Mouse (Mus musculus): ENCODE measurements around the gene Hydin. TPM values are rescaled to one million over a fixed set of nuclear protein-coding genes. Genes with fewer than 3 reads are reported as not detected.

Hydin gene
- 0.06 and 0.14 TPM in 2 replicates for polyA plus RNA-seq (2016; fragmentation: Nextera tagmentation; extraction: Ambion mirVana)

DNA sequence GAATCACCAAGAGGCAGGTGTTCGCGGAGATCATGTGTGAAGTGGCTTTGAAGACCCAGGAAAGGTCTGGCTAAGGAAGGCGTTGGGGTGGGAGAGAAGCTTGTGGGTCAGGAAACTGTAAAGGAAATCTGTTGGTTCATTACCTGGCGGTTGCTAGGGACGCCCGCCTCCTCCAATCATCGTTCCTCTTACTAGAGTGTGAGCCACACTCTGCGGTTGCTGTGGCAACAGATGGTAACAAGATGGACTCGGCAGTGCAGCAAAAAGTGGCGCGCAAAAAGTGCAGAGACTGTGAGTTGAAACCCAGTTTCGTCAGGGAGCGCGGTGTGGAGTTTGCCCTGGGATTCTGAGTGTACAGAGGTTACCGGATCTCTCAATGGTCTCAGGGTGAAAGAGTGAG lies at the start of gene Hydin:
Gene Hydin, plus strand, starts transcription at position 237 of the 400 bp plus-strand sequence.
- WGBS, result under 1% methylated on average over 15 of the region's 15 CpGs
- H3K27ac ChIP-seq, result no peak within 1 kb of the TSS
- H3K9me3 ChIP-seq, result no peaks in the 10 kb centered on the region
- H3K4me3 ChIP-seq, result peak within 1 kb of the TSS; percentile 57
- H3K4me1 ChIP-seq, result peaks cover 14% of the 10 kb centered on the region
- no peaks in the 10 kb centered on the region for H3K27me3 ChIP-seq (ENCODE audit: insufficient read depth, poor library complexity, severe bottlenecking)
- DNase-seq (ENCODE audit: low spot score), result peak; percentile 84
- no peaks in the 10 kb centered on the region for H3K36me3 ChIP-seq

DNA sequence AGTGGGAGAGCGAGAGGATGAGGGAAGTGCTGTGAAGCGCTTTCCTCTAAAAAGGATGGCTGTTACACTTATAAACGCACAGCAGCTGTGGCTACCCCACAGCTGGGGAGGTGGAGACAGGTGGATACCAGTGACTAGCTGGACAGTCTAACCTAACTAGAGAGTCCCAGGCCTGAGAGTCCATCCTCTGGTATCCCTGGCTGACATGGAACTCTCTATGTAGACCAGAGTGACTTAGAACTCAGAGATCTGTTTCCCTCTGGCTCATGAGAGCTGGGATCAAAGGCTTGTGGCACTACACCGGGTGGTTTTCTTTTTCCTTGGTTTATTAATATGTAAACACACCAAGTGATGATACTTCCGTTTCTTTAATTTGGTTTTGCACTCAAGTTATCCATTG lies 49.6 kb upstream of the Hydin start:
- H3K27ac ChIP-seq, result peak overlapping the region; percentile 83; the same call in 1 of the 2 replicates
- DNase-seq (ENCODE audit: low spot score), result no peak
- peaks cover 11% of the 10 kb centered on the region for H3K4me1 ChIP-seq
- peaks cover 14% of the 10 kb centered on the region for H3K36me3 ChIP-seq
- peak overlapping the region; percentile 76 for H3K4me3 ChIP-seq
- 37% methylated on average over 5 of the region's 5 CpGs for WGBS
- no peaks in the 10 kb centered on the region for H3K9me3 ChIP-seq
- no peaks in the 10 kb centered on the region for H3K27me3 ChIP-seq (ENCODE audit: insufficient read depth, poor library complexity, severe bottlenecking)

DNA sequence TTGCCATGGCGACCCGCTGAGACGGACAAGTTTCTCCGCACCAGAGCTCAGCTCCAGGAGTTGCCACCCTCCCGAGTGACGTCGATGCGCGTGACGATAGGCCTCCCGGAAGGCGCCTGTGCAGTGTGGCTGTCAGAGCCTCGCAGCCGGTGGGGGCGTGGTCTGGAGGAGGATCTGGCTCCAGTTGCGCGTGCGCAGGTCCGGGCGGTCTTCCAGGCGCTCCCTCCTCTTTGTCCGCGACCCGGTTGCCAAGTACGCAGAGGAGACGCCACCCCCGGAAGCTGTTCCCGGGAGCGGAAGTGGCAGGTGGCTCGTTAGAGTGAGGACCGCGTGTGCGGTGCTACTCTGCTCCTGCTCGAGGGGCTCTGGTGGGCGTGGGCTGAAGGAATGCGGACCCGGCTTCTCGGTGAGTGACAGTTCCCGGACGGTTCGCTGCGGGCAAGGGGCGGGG lies 49.1 kb upstream of the Hydin start:
- H3K36me3 ChIP-seq, result peaks cover 19% of the 10 kb centered on the region
- 0% methylated on average over 43 of the region's 43 CpGs for WGBS
- no peaks in the 10 kb centered on the region for H3K27me3 ChIP-seq (ENCODE audit: insufficient read depth, poor library complexity, severe bottlenecking)
- H3K4me3 ChIP-seq, result peak overlapping the region; percentile 76
- peaks cover 11% of the 10 kb centered on the region for H3K4me1 ChIP-seq
- H3K9me3 ChIP-seq, result no peaks in the 10 kb centered on the region
- H3K27ac ChIP-seq, result peak overlapping the region; percentile 83
- DNase-seq (ENCODE audit: low spot score), result peak; percentile 100

DNA sequence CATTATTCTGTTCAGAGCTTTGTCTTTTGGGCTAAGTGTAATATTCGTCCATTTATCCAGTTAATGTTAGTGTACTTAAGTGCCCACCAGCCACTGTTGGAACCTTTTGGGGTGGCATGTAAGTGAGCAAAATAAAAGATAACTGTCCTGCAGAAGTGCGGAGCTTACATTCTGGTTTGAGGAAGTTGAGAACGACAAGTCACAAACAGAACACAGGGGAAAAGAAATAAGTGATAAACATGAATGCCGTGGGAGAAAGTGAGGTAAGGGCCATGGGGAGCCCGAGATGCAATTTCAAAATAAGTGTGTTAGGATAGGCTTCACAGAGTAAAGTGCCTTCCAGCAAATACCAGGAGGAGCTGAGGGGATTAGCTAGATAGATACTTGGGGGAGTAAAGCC lies 48.3 kb upstream of the Hydin start:
- 69% methylated on average over 5 of the region's 5 CpGs for WGBS

DNA sequence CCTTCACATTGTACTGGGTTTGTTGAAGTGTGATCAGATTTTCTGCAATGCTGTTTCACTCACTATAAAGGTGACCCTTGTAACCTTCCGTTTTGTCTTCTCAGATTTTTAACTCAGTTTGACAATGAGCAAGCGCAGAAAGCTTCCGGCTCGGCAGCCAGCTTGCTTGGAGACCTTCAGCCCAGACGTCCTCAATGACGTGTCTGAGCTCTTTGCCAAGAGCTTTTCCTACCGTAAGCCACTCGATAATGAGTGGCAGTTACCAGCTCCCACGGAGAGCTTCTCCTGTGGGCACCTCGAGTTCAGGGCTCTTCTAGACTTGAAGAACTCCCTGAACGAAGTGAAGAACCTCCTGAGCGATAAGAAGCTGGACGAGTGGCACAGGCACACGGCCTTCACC lies 45.8 kb upstream of the Hydin start:
- Histone ChIP-seq H3K27me3 (ENCODE audit: insufficient read depth, poor library complexity, severe bottlenecking) (no peaks in the 10 kb centered on the region), H3K4me1 (peaks cover 11% of the 10 kb centered on the region), H3K9me3 (no peaks in the 10 kb centered on the region), H3K4me3 (no peak overlapping the region), H3K36me3 (peaks cover 32% of the 10 kb centered on the region), H3K27ac (no peak overlapping the region)
- DNase-seq (ENCODE audit: low spot score), result no peak
- WGBS, result 90% methylated on average over 14 of the region's 14 CpGs

More for the DNA sequence above, 48.3 kb upstream of the Hydin start:
- peaks cover 11% of the 10 kb centered on the region for H3K4me1 ChIP-seq
- peak overlapping the region; percentile 76 for H3K4me3 ChIP-seq
- no peaks in the 10 kb centered on the region for H3K9me3 ChIP-seq
- H3K36me3 ChIP-seq, result peaks cover 28% of the 10 kb centered on the region
- no peaks in the 10 kb centered on the region for H3K27me3 ChIP-seq (ENCODE audit: insufficient read depth, poor library complexity, severe bottlenecking)
- DNase-seq (ENCODE audit: low spot score), result no peak
- H3K27ac ChIP-seq, result no peak overlapping the region

DNA sequence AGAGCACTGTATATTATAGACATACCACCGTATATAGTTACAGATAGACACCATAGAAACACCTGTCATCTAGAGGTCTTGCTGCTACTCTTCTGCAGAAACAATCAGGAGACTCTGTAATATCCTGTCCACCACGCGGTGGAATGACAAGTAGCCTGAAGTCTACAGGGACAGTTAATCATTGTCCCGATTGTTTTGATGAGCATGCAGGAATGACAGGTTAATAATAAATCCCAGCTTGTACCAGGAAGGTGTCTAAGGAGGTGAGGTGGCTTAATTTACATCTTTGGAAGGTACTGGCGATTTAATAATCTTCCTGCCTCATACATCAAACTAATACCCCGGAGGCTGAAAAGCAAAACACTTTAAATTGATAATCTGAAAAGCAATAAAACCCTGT lies 36.0 kb upstream of the Hydin start:
- DNase-seq (ENCODE audit: low spot score), result no peak
- H3K9me3 ChIP-seq, result no peaks in the 10 kb centered on the region
- no peaks in the 10 kb centered on the region for H3K36me3 ChIP-seq
- H3K4me3 ChIP-seq, result no peak overlapping the region
- H3K27me3 ChIP-seq (ENCODE audit: insufficient read depth, poor library complexity, severe bottlenecking), result no peaks in the 10 kb centered on the region
- H3K4me1 ChIP-seq, result no peaks in the 10 kb centered on the region
- WGBS, result 78% methylated on average over 6 of the region's 6 CpGs
- no peak overlapping the region for H3K27ac ChIP-seq

DNA sequence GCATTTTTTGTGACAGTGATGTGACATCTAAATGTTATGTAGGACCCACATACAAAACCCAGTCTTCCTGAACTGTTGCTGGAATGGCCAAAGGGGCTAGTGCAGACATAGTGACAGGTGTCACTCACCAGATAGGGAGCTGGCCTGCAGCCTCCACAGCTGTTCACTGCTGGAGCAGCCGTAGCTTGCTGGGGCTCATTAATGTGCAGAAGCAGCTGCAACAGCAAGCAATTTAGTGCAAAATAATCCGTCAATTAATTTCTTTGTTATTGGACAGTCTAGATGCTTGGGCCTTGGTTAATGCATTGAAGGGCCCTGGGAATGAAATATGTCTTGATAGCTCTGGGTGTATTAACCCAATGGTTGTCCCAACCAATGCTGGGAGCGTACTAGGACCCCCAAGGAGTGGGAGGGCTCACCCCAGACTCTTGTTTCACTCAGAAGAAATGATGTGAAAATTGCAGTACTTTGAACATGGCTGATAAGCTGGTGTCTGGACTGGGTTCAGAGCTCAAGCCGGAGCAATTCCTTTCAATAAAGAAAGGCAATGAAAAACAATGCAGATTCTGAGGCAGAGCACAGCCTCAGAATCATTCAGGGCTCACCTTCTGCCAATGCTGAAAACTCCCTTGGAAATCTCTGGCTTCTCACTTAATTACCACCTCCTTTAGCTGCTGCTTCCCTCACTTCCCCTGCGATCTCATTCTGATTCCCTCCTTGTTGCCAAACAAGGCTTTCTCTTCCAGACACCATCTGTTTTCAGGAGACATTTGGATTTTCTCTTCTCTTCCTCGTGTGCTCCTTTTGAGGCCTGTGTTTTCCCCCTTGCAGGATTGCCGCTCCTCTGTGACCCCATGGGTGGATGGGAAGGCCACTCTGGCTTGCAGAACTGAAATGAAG lies 24.2 kb upstream of the Hydin start:
- 41% methylated on average over 7 of the region's 7 CpGs for WGBS
- no peak for DNase-seq (ENCODE audit: low spot score)

DNA sequence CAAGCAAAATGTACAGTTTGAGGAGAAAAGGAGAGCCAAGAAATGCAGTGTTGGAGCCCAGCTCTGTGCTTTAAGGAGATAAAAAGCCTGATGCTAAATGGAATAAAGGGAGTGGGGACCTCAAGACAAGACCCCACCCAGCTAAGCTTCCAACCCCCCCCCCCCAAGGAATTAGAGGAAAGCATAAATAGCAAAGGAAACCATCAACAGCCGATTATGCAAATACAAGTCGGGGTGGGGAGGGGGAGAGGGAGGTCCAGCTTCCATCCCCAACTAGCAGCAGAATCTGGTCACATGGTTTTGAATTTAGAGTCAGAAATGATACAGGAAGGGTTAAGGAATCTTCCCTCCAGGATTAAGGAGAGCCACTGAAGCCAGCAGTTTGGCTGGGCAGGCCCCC lies 22.2 kb upstream of the Hydin start:
- 42% methylated on average over 2 of the region's 2 CpGs for WGBS
- Histone ChIP-seq H3K4me1 (no peaks in the 10 kb centered on the region), H3K9me3 (no peaks in the 10 kb centered on the region), H3K36me3 (no peaks in the 10 kb centered on the region), H3K27me3 (ENCODE audit: insufficient read depth, poor library complexity, severe bottlenecking) (no peaks in the 10 kb centered on the region), H3K27ac (no peak overlapping the region), H3K4me3 (no peak overlapping the region)
- no peak for DNase-seq (ENCODE audit: low spot score)

More for the DNA sequence above, 24.2 kb upstream of the Hydin start:
- H3K9me3 ChIP-seq, result no peaks in the 10 kb centered on the region
- no peaks in the 10 kb centered on the region for H3K36me3 ChIP-seq
- H3K27me3 ChIP-seq (ENCODE audit: insufficient read depth, poor library complexity, severe bottlenecking), result no peaks in the 10 kb centered on the region
- H3K4me1 ChIP-seq, result no peaks in the 10 kb centered on the region
- no peak overlapping the region for H3K27ac ChIP-seq
- H3K4me3 ChIP-seq, result no peak overlapping the region

DNA sequence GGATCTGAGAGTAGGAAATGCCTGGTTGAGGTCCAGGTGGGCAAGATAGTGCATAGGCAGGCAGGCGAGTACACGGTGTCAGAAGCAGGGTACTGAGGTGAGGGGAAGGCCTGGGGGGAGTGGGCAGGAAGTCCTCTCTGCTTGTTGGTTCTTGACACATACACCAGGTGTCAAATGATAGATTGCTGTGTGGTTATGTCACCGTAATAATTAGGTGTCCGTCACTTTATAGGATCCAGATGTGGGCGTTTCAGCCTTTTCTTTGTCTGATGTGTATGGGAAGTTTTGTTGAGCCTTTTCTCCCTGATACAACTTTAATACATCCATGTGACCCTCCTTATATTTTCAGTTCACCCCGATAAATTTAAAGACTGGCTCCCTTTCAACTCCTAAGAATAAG lies 19.5 kb upstream of the Hydin start:
- Histone ChIP-seq H3K27ac (no peak overlapping the region), H3K27me3 (ENCODE audit: insufficient read depth, poor library complexity, severe bottlenecking) (no peaks in the 10 kb centered on the region), H3K4me3 (no peak overlapping the region), H3K36me3 (no peaks in the 10 kb centered on the region), H3K9me3 (no peaks in the 10 kb centered on the region), H3K4me1 (no peaks in the 10 kb centered on the region)
- 77% methylated on average over 6 of the region's 6 CpGs for WGBS
- DNase-seq (ENCODE audit: low spot score), result no peak

DNA sequence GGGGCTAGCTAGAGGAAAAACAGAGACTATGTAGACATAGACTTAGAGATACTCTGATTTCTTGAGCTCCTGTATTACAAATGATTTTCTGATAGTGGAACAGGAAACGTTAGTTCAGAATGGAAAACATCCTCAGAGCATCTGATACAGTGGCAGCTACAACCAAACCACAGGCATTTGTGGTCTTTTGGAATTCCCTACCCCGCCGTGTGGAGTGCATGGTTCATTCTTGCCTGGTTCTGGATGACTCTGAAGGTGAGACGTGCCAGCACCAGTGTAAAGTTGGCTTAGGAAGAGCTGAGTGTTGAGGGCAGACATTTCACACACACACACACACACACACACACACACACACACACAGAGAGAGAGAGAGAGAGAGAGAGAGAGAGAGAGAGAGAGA lies 12.8 kb upstream of the Hydin start:
- Histone ChIP-seq H3K36me3 (no peaks in the 10 kb centered on the region), H3K9me3 (no peaks in the 10 kb centered on the region), H3K4me3 (no peak overlapping the region), H3K27ac (no peak overlapping the region), H3K4me1 (no peaks in the 10 kb centered on the region), H3K27me3 (ENCODE audit: insufficient read depth, poor library complexity, severe bottlenecking) (no peaks in the 10 kb centered on the region)
- DNase-seq (ENCODE audit: low spot score), result no peak
- WGBS, result 66% methylated on average over 4 of the region's 4 CpGs

DNA sequence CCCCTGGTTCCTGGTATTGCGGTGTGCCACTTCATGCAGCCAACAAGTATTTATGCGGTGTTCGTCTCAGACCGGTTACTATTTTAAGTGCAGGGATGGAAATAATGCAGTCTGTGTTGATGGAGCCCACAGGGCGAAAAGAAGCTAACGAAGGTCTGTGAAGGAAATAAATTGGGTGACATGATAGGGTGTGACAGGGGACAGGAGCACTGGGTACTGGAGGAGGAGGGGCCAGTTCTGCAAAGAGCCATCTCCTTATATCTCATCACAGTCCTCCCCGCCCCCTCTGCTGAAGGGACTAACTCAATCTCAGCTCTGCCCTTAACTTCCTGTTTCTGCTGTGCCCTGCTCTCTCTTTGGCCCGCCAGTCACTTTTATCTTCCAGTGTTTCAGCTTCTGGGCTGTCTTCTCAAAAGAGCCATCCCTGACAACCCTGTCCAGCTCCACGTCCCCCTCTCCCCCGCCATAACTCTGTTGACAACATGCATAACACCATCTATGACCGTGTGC lies 926 bp upstream of the Hydin start:
- Histone ChIP-seq H3K27me3 (ENCODE audit: insufficient read depth, poor library complexity, severe bottlenecking) (no peaks in the 10 kb centered on the region), H3K27ac (no peak overlapping the region), H3K4me1 (peaks cover 14% of the 10 kb centered on the region), H3K9me3 (no peaks in the 10 kb centered on the region), H3K36me3 (no peaks in the 10 kb centered on the region), H3K4me3 (no peak overlapping the region)
- no peak for DNase-seq (ENCODE audit: low spot score)
- WGBS, result 57% methylated on average over 11 of the region's 11 CpGs

DNA sequence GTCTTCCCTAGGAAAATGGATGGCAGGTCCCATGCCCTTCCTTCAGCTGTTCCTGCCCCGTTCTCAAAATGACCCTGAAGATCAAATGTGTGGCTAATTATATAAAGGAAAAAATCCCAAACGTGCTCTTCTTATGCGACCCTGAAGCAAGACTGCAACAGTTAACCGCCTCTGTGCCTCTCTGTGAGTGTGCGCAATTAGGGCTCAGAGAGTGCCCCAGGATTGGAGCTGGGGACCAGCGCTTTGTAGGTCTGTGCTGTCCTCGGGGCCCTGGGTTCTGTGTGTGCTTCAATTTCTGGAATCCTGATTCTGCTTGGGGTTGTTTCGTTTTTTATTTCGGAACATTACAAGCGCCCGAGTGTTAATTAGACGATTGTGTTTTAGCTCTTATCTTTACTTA lies 491 bp downstream of the Hydin start:
- Histone ChIP-seq H3K9me3 (no peaks in the 10 kb centered on the region), H3K27me3 (ENCODE audit: insufficient read depth, poor library complexity, severe bottlenecking) (no peaks in the 10 kb centered on the region), H3K36me3 (no peaks in the 10 kb centered on the region), H3K27ac (no peak overlapping the region), H3K4me3 (peak overlapping the region; percentile 57), H3K4me1 (peaks cover 14% of the 10 kb centered on the region)
- WGBS, result 12% methylated on average over 12 of the region's 12 CpGs
- no peak for DNase-seq (ENCODE audit: low spot score)

DNA sequence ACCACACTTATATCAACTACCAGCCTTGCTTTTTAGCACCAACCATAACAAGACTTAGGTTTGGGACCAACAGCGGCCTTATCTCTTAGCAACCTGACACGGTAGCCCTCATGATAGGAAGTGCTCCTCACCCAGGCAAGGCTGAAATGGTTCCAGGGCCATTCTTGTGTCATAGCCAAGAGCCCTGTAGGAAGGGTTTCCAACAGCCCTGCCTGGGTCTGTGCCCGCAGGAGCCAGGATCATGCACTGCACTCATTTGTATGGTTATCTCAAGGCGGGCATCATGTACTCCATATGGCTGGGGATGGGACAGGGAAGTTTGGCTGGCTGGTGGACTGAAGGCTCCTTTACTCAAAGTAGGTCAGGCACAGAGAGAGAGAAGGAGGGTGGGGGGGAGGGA lies 3.9 kb downstream of the Hydin start:
- no peaks in the 10 kb centered on the region for H3K9me3 ChIP-seq
- 74% methylated on average over 4 of the region's 4 CpGs for WGBS
- DNase-seq (ENCODE audit: low spot score), result no peak

More for the DNA sequence above, 3.9 kb downstream of the Hydin start:
- no peaks in the 10 kb centered on the region for H3K36me3 ChIP-seq
- H3K4me3 ChIP-seq, result no peak overlapping the region
- no peaks in the 10 kb centered on the region for H3K27me3 ChIP-seq (ENCODE audit: insufficient read depth, poor library complexity, severe bottlenecking)
- peaks cover 14% of the 10 kb centered on the region for H3K4me1 ChIP-seq
- H3K27ac ChIP-seq, result no peak overlapping the region
